Mouse (Mus musculus) cerebral cortex, adult 2 months (tissue): ENCODE data around the gene Reg1.

Source experiments
- WGBS: fragments of 180-500 bp; shearing (Covaris S2); methylation state at CpG from one replicate; pipeline ENCODE4 v1.1.7; 2018; 5-methylcytosine and 5-hydroxymethylcytosine counted together

The Reg1 gene

GRCm38 (mm10) chr6:78422411-78422810, at the start of gene Reg1:
Gene Reg1 (plus strand): TSS chr6:78422711.

GRCm38 (mm10) chr6:78378765-78379164, 43.7 kb upstream of the Reg1 start, which contains the start of gene Reg3d:
Gene Reg3d (minus strand): TSS chr6:78378865.
- whole genome bisulfite sequencing, result 72% methylated on average over 2 of the region's 2 CpGs

GRCm38 (mm10) chr6:78380409-78380808, 42.1 kb upstream of the Reg1 start, which contains the start of gene Reg3a:
Gene Reg3a (plus strand): TSS chr6:78380709.

GRCm38 (mm10) chr6:78385609-78386008, 36.9 kb upstream of the Reg1 start:
- WGBS, result 89% methylated on average over 3 of the region's 3 CpGs

GRCm38 (mm10) chr6:78395323-78395722, 27.2 kb upstream of the Reg1 start, which contains the start of gene Reg2:
Gene Reg2 (plus strand): TSS chr6:78395623.
- whole genome bisulfite sequencing, result 95% methylated on average over 4 of the region's 17 CpGs

GRCm38 (mm10) chr6:78425497-78425896, 3.0 kb downstream of the Reg1 start:
- 81% methylated on average over 3 of the region's 3 CpGs for WGBS

- WGBS, result 61% methylated on average over 1 of the region's 1 CpGs
Observed at GRCm38 (mm10) chr6:78447202-78447601, 24.7 kb downstream of the Reg1 start.

- 91% methylated on average over 2 of the region's 2 CpGs for WGBS
Observed at GRCm38 (mm10) chr6:78452804-78453203, 30.3 kb downstream of the Reg1 start.

- WGBS, result 20% methylated on average over 3 of the region's 3 CpGs
Observed at GRCm38 (mm10) chr6:78460191-78460825, 37.8 kb downstream of the Reg1 start.

- 82% methylated on average over 2 of the region's 2 CpGs for WGBS
Observed at GRCm38 (mm10) chr6:78462360-78462759, 39.8 kb downstream of the Reg1 start.

GRCm38 (mm10) chr6:78463266-78463665, 40.8 kb downstream of the Reg1 start:
- WGBS, result 52% methylated on average over 2 of the region's 2 CpGs

- WGBS, result 83% methylated on average over 2 of the region's 2 CpGs
Observed at GRCm38 (mm10) chr6:78468772-78469171, 46.3 kb downstream of the Reg1 start, which contains the start of gene Reg3g. Gene Reg3g (minus strand): TSS chr6:78468872.

- WGBS, result 81% methylated on average over 3 of the region's 3 CpGs
Observed at GRCm38 (mm10) chr6:78469287-78469686, 46.8 kb downstream of the Reg1 start.
